Mouse (Mus musculus) cortical plate, adult 2 months (tissue): ENCODE data around the gene Mcrip1. TPM values are rescaled to one million over a fixed set of nuclear protein-coding genes. Genes with fewer than 3 reads are reported as not detected.
A peak's percentile ranks its signal among the peaks of the same experiment; 100 is the strongest.
"Not testable (repeated sequence)": the region's sequence is repeated elsewhere in the genome, so short reads cannot be mapped to it uniquely, and the experiment has no call there.

Experiments used
- H3K27ac ChIP-seq: fragments of 200-500 bp; 2 replicates; pipeline ENCODE4 v1.5.1; 2012; ENCODE audit warnings: low read length, control low read depth, inconsistent platforms; ENCODE audit not compliant: insufficient read depth
- H3K4me1 ChIP-seq: fragments of 200-500 bp; 2 replicates; pipeline ENCODE4 v1.6.1; 2011; ENCODE audit warnings: low read length; ENCODE audit not compliant: control insufficient read depth, insufficient read depth
- H3K4me3 ChIP-seq: fragments of 200-500 bp; 2 replicates; pipeline ENCODE4 v1.5.1; 2011; ENCODE audit warnings: mild to moderate bottlenecking, low read length, control low read depth; ENCODE audit not compliant: insufficient read depth
- CTCF ChIP-seq: fragments of 200-500 bp; IDR thresholded peaks from 2 replicates; pipeline ENCODE4 v1.5.1; 2011; ENCODE audit warnings: mild to moderate bottlenecking, control low read depth, low read length; ENCODE audit not compliant: insufficient read depth; ENCODE audit errors: extremely low read depth
- POLR2A ChIP-seq: fragments of 200-500 bp; IDR thresholded peaks from 2 replicates; pipeline ENCODE4 v1.6.1; 2011; ENCODE audit warnings: mild to moderate bottlenecking, low read length, control low read depth; ENCODE audit not compliant: insufficient read depth; ENCODE audit errors: extremely low read depth
- polyA plus RNA-seq: library from polyadenylated mRNA; depleted of rRNA; stranded (reverse); fragments of >200 nt; gene quantifications from 2 replicates; pipeline ENCODE4 v1.2.3, GENCODE M21; 2012

The Mcrip1 gene
- polyA plus RNA-seq, 1 experiment: 160 TPM

DNA sequence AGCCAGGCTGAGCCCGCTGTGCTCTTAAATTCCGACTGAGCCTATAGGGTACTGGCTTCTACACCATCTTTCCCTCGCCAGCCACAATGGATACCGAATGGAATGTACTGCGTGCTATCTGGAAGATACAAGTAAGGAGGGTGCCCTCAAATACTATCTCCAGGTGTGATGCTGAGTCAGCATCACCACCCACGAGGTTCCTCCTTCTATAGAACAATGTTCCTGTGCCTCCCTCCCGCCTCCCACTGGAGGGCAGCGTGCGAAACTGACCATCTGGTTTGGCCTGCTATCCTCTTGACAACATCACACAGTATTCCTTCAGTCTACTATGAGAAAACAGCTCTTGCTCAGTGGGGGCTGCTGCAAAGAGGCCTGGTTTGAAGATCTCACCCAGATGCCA lies 15.6 kb upstream of the Mcrip1 start:
- no peak overlapping the region for H3K4me3 ChIP-seq
- no peaks in the 10 kb centered on the region for H3K4me1 ChIP-seq
- no peak overlapping the region for H3K27ac ChIP-seq
- TF ChIP-seq POLR2A (no peak), CTCF (no peak)

DNA sequence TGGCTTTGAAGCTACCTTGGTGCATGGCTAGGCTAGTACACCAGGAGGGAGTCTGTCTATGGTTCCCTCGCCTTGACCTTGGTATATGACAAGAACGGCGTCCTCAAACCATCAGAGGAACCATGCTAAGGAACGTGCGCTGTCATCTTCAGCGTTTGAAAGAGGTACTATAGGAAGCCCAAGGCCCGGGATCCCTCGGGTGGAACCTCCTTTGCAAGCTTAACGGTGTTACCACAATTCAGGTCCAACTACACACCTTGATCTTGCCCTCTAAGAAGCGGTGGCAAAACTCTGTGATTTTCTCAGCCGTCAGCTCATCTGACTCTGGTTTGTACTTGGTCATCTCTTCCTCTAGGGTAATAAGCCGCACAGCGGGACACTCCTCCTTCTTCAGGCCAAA lies 13.4 kb upstream of the Mcrip1 start:
- no peak overlapping the region for H3K27ac ChIP-seq
- no peaks in the 10 kb centered on the region for H3K4me1 ChIP-seq
- H3K4me3 ChIP-seq: no peak overlapping the region
- TF ChIP-seq CTCF: no peak
- no peak for TF ChIP-seq POLR2A

DNA sequence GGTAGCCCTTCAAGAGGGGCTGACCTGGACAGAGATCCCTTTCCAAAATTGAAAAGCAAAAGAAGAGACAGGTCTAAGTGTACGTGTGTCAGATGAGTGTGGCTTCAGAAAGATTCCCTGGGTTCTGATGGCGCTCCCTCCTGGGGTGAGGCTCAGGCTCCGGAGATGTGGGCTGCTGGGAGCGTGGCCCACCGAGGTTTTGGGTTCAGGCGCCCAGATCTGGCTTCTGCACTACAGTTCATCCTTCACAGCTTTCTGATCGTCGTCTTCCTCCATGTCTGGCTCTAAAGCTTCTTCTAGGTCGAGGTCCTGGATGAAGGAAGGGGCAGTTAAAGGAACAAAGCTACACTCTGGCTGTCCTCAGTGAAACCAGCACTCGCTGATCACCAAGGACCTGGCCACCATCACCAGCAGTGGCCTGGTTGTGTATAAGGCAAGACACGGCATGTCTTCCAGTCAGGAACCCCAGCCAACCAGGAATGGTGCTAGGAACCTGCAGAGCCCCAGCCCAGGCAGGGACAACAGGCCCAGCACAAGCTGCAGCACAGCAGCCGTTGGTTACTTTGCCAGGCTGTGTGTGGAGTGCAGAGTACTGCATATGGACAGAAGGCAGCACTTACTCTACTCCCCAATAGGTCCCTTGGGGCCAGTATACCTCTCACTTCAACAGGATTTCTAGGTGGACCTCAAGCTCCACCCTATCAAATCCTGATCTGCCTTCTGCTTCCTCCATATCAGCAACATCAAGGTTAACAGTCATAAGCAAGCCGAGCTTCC lies 11.6 kb upstream of the Mcrip1 start:
- Histone ChIP-seq H3K4me3 (no peak overlapping the region), H3K27ac (no peak overlapping the region), H3K4me1 (no peaks in the 10 kb centered on the region)
- TF ChIP-seq POLR2A (no peak), CTCF (no peak)

DNA sequence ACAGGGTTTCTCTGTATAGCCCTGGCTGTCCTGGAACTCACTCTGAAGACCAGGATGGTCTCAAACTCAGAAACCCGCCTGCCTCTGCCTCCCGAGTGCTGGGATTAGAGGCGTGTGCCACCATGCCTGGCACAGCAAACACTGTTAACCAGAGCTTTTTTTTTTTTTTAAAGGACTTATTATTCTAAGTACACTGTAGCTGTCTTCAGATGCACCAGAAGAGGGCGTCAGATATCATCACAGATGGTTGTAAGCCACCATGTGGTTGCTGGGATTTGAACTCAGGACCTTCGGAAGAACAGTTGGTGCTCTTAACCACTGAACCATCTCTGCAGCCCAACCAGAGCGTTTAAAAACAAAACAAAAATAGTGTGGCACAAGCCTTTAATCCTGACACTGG lies 9.3 kb upstream of the Mcrip1 start:
- not testable (repeated sequence) for H3K27ac ChIP-seq, H3K4me3 ChIP-seq, H3K4me1 ChIP-seq

DNA sequence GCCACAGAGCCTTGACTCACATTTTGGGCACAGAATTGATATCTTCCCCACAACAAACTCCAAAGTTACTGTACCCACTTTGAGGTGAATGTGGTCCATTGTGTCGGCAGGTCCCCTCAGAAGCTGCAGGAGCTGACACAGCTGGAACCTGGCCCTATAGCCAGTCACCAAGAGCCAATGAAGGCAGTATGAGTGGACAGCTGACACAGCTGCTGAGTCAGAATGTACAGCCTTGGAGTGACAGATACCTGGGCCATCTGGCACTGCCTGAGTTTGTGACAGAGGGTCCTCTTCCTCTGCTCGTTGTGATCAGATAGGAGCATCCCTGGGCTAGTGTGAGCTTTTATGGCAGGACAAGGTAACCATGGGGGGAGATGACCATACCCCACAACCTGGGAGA lies 5.7 kb upstream of the Mcrip1 start:
- Histone ChIP-seq H3K27ac (peak overlapping the region; percentile 41; the same call in 1 of the 2 replicates), H3K4me3 (no peak overlapping the region), H3K4me1 (peaks cover under 1% of the 10 kb centered on the region; the same call in 1 of the 2 replicates)
- TF ChIP-seq CTCF: no peak
- no peak for TF ChIP-seq POLR2A

DNA sequence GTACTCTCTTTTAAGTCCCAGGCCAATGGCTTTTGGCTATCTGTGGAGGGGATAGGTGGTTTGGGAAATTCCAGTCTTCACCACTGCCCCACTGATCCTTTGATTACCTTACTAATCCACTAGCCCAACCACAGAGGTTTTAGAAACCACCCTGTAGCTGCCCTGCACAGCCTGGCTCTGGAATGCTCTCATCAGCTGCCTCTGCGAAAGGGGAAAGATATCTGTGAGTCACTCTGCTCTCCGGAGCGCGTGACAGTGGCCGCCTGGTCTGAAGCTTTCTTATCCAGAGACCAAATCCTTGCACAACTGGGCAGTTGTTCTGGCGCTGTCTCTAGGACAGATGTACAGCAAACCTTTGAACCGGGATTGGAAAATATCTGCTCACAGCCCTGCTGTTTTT lies 5.3 kb upstream of the Mcrip1 start:
- peak overlapping the region; percentile 41; the same call in 1 of the 2 replicates for H3K27ac ChIP-seq
- TF ChIP-seq POLR2A (no peak), CTCF (no peak)
- H3K4me1 ChIP-seq: peaks cover 4% of the 10 kb centered on the region; the same call in 1 of the 2 replicates
- H3K4me3 ChIP-seq: no peak overlapping the region

DNA sequence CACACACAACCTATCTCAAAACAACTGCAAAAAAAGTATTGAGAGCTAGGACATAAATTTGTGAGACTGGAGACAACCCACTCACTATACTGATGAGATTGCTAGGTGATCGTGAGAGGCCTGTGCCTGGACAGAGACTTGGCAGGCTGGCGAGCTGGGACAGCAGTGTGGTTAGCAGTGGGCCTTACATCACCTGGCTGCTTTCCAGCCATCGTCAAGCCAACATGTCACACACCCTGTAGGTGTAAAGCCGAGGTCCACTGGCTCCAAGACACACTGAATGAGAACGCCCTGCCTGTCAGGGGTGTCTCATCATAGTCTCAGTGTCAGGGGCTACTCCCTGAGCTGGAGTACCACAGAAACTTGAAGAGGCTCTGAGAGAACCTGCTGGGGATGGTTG lies 3.2 kb upstream of the Mcrip1 start:
- TF ChIP-seq CTCF (no peak), POLR2A (no peak)
- no peak overlapping the region for H3K4me3 ChIP-seq
- peaks cover 11% of the 10 kb centered on the region for H3K4me1 ChIP-seq
- H3K27ac ChIP-seq: no peak overlapping the region

DNA sequence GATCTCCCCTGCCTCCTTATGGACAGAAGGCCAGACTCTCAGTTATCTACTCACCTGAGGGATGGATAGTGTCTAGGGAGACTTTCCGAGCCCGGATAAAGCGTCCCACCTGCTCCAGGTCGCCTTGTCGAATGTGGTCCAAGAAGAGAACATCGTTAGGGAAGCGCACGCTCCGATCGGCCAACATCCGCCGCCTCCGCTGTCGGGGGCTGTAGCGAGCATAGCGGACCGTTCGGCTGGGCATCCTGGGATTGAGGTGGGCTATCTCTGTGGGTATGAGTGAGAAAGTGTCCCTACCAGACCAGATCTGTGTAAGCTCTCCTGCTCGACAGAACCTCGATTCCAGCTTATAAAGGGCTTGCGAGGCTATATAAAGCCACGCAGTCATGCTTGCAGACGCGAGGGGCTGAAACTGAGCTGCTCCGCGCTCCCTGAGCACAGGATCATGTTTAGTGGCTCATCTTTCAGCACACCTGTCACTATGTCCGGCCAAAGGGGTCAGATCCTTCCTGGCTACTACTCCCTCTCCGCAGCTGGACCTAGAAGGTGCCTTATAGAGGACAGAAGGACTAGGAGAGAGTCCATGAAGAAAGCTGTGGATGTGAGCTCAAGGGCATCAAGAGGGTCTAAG lies 1.4 kb upstream of the Mcrip1 start, which contains the start of gene Ppp1r27:
Ppp1r27 (minus strand) TSS at position 323 of the 631 bp plus-strand sequence.
- peak within 1 kb of the TSS; percentile 96 for H3K4me3 ChIP-seq
- TF ChIP-seq CTCF: no peak
- no peak for TF ChIP-seq POLR2A
- H3K4me1 ChIP-seq: peaks cover 11% of the 10 kb centered on the region
- H3K27ac ChIP-seq: peak within 1 kb of the TSS; percentile 85; the same call in 1 of the 2 replicates

DNA sequence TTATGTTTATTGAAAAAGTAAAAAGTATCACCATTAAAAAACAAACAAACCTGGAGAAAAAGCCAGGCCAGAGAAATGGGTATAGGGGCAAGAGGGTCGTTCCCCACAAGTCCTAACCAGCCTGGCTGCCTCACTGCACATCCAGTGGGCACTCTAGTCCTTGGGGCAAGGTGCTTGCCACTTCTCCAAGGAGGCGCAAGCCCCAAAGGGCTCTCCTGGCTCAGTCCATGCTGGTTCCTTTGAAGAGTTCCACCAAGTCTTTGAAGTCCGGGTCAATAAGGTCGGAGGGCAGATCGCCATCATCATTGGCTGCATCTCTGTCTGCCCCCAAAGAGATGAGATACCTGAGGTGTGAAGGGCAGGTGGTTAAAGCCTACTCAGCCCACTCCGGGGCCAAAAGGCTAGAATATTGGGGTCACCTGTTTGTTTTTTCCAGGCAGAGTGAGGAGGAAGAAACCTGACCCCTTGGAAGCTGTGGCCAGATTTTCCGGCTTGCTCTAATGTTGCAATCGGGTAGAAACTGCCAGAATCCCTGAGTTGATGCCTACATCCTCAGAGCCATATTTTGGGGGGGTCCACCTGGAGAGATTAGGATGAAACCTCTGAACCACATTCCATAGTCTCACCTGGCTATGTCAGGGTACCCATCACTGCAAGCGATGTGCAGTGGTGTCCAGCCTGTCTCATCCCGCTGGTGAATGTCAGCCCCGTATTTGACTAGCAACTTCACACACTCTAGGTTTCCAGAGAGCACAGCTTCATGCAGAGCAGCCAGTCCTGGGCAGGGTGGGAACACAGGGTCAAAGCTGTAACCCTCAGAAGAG lies 671 bp upstream of the Mcrip1 start:
- Histone ChIP-seq H3K4me1 (peaks cover 11% of the 10 kb centered on the region), H3K4me3 (peak overlapping the region; percentile 96), H3K27ac (peak overlapping the region; percentile 85; the same call in 1 of the 2 replicates)
- no peak for TF ChIP-seq CTCF
- no peak for TF ChIP-seq POLR2A
